Mouse (Mus musculus) E14TG2a.4 (cell line): ENCODE measurements around the gene Zbtb20.

Experiments used
- CTCF ChIP-seq: conservative IDR thresholded peaks from 2 replicates; pipeline ENCODE4 v1.5.1; 2014; ENCODE audit warnings: low read length
- NANOG ChIP-seq: IDR thresholded peaks from 2 replicates; pipeline ENCODE4 v1.6.1; 2014; ENCODE audit warnings: borderline replicate concordance, low read length, mixed read lengths

DNA sequence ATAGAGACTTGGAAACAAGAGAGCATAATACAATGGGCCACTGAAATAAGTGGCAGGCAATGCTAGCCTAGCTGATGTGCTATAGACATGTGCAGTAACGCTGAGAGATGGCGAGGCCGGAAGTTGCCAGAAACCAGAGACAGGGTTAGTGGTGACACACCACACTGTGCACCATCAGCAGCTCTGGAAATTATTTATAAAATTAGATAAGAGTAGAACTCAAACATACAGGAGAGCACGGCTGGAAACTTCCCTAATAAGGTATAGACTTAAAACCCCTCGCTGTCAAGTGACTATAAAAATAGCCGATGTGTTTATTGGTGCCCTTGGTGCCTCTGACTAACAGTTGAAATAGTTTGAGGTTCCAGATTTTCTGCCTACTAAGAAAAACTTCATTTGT, 565.7 kb downstream of the Zbtb20 start:
- TF ChIP-seq NANOG (no peak), CTCF (no peak)
